Mouse (Mus musculus) cortical plate, adult 2 months (tissue): ENCODE measurements around the gene Tmcc2.

Experiments
- CTCF ChIP-seq: fragments of 200-500 bp; IDR thresholded peaks from 2 replicates; pipeline ENCODE4 v1.5.1; 2011; ENCODE audit warnings: mild to moderate bottlenecking, control low read depth, low read length; ENCODE audit not compliant: insufficient read depth; ENCODE audit errors: extremely low read depth
- POLR2A ChIP-seq: fragments of 200-500 bp; IDR thresholded peaks from 2 replicates; pipeline ENCODE4 v1.6.1; 2011; ENCODE audit warnings: mild to moderate bottlenecking, low read length, control low read depth; ENCODE audit not compliant: insufficient read depth; ENCODE audit errors: extremely low read depth

DNA sequence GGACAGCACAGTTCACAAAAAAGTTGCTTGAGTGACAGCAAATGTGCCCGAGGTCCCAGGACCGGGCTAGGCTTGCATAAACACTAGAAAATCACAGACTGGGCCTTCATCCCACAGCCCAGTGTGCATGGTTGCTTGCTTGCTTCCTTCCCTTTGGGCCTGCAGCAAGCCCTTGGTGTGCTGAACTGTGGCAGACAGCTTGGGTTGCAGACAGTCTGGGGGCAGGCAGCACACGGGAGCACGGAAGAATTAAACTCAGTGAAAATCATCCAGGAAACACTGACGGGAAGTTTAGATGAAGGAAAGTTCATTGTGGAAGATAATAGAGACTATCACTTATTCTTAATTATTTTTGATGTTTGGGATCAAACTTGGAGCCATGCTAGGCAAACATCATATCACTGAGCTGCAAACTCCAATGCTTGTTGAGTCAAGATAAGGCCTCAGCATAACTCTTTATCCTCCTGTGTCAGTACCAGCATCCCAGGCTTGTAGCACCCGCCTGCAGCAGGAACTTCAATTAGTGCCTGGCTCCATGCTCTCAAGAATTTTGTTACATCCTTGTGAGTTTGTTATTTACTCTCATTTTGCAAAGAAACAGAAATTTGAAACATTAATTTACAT is 56.8 kb downstream of the Tmcc2 start:
- no peak for TF ChIP-seq CTCF
- no peak for TF ChIP-seq POLR2A
